Mouse (Mus musculus) right cerebral cortex, postnatal 14 days (tissue): Measurements from ENCODE around the gene Krt80.
A peak's percentile ranks its signal among the peaks of the same experiment; 100 is the strongest.

Source experiments
- DNase-seq: peaks from one replicate; pipeline ENCODE4 v3.0.0; 2022

Gene Krt80

GRCm38 (mm10) chr15:101373286-101373898 lies 3.4 kb upstream of the Krt80 start:
- no peak for DNase-seq

DNA sequence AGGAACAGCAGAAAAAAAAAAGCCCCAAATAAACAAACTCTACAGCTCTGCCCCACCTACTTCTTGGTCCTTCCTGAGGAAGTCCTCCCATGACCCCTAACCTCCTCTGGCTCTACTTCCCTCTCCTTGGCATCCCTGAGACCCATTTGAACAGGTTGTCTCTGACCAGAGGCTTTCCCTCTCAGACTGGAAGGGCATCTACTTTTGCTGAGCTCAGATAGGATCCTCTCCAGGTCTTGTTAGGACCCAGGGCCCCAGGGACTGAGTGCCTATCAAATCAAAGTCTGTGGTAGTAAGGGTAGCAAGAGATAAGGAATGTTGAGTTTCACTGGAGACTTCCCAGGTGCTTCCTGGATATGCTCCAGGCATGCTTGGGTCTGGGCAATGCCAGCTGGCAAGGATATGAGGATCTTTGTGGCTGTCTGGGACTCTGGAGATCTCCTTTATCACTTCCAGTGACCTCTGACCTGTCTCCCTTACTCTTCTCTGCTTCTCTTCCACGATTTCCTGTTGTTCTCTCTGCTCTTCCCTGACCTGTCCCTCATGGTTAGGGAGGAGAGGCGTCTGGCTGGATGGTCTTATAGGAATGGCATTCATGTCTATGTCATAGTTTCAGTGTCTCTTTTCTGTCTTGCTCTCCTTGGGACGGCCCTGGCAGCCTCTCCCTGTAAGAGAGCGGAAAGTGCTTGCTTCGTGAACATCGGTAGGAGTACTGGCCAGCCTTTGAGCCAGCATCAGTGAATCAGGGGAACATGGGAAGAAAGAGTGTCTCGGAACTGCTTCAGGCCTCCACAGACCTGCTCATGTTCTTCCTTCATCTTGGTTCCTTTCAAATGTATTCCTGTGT lies 2.4 kb upstream of the Krt80 start:
- DNase-seq = no peak

DNA sequence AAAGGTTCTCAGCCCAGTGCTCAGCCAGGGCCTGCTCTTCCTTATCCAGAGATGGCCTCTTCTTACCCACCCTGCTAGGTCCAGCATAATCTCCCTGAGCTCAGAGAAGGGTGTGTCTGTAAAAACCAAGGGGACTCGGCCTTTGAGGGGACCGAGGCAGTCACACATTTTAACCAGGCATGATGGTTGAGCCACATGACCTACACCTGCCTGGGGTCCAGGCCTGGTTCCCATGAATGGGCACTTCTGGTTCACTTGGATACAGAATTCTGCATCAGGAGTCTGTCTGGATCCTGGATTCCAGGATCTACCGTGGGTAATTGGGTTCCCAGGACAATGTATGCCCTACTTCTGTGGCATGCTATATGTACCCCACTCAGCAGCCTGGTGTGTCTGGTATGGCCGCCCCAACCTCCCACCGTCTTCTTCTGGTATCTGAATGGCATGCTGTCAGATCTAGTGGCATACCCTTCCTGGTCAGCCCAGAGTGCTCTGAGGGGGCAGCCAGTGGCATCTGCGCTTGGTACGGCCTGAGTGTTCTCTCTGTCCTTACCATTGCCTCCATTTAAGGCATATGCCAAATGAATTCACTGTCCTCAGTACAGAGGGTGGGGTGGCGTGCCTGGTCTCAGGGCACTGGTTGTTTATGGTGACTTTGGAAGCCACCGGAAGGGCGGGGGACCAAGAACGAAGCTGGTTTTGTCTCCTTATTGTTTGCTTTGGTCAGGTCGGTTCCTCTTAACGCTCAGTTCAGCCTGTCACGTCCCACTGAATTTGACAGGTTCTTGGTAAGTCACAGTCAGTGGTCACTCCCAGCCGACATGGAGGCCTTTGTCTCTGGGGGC lies 1.4 kb upstream of the Krt80 start:
- DNase-seq = no peak

DNA sequence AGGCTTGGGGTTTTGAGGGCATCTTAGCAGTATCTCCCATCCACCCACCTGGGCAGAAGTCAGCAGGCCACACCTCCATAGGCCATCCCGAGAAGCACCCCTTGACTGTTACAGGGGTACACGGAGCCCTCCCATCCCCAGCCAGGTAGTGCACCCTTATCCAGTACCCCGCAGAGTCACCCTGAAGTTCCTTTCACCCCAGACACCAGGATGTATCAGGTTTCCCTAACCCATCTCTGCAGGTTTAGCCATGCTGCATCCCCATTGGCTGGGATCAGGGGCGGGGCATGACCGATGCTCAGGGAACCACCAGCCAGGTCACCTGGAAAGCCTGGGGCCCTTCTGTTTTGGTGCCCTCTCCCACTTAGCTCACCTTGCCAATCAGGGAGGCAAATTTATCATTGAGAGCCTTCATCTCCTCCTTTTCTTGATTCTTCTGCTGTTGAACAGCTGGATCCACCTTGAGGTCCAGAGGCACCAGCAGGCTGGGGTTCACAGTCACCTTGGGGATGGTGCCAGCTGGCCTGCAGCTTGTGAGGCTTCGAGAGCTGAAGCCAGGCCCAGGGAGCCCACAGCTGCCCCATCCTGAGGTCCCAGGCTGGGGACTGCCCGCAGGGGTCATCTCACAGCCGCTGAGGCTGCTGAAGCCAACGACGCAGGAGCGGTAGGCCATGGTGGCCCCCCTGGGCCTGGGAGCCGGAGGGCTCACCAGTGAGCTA lies 421 bp downstream of the Krt80 start:
- DNase-seq = no peak

DNA sequence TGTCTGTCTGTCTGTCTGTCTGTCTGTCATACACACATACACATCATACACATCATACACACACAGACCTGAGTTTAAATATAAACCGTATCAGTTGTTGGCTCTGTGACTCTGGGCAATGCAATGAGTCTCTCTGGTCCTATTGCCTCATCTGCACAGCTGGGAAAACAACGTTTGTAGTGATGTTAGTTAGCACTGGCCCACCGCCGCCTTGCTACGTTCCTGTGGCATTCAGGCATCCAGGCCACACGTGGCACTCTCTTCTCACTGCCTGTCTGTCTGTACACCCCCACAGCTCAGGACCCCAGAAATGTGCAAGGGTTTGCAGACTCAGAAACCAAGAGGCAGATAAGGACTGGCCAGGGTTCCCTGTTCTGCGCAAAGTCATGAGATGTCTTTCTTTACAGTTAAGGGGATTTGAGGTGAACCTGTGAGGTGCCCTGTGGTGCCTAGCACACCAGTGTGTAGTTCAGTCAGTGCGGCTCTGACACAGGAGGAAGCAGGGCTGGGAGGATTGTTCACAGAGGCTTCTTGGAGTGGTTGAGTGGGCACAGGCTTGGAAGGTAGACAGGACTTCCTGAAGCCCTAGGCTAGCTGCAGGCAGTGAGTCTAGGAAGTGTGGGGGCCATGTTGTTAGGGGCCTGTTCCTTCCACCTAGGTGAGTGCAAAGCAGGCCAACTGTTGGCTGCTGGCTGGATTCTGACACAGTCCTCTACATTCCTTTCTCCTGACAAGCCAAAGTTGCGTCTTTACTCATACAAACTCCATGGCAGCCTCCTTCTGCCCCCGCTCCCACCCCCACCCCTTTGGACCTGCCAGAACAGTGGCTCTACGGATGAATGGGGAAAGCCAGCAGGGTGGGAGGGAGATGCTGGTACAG lies 1.2 kb downstream of the Krt80 start:
- DNase-seq = no peak

DNA sequence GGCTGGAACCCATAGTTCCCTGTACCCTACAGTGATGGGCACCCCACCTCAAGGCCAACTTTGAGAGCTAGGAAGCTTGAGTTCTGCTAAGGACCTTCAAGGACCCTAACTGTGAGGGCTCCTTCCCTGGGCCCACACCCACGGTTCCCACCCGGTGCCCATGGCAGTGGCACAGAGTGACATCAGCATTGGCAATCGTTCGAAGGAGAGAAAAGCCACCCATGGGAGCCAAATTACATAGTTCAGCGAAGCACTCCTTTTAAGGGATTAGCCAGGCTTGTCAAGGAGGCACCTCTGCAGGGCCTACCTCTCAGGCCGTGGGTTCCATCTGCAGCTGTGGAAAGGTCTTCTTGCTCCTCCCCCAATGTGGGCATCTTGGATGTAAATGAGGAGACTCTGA lies 1.9 kb downstream of the Krt80 start:
- DNase-seq = no peak

DNA sequence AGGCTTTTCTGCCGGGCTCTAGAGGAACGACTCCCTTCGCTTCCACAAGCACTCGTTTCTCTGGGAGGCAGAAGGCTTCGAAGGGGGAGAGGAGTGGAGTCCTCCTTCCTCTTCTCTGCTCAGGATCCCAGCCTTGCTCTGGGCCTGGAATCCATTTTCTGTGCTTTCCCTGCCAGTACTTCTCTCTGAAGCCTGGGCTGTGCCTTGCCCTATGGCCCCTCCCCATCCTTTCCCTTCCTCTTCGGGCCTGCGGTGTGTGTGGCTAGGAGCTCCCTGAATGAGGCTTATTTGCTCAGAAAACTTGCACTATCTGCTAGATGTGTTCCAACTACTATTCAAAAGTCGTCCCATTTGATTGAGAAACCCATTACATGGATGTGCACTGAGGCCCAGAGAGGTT lies 2.5 kb downstream of the Krt80 start:
- no peak for DNase-seq

DNA sequence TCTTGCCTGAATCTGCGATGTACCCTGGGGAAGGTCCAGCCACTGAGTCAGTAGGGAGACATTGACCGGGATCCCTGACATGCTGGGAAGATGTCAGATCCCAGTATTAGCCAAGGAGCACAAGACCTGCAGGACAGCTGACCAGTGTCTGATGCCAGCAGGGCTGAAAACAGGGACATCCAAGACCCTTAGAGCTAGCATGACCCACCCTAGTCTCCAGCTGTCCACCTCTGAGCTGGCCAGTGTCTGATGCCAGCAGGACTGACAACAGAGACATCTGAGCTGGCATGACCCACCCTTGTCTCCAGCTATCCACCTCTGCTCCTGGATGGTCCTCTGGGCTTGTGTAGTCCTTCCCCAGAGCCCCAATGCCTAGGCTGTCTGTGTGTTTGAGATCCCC lies 3.0 kb downstream of the Krt80 start:
- DNase-seq = no peak

- no peak for DNase-seq
Measured at GRCm38 (mm10) chr15:101366482-101366881, 3.5 kb downstream of the Krt80 start.

GRCm38 (mm10) chr15:101365721-101366120 lies 4.2 kb downstream of the Krt80 start:
- DNase-seq = no peak

DNA sequence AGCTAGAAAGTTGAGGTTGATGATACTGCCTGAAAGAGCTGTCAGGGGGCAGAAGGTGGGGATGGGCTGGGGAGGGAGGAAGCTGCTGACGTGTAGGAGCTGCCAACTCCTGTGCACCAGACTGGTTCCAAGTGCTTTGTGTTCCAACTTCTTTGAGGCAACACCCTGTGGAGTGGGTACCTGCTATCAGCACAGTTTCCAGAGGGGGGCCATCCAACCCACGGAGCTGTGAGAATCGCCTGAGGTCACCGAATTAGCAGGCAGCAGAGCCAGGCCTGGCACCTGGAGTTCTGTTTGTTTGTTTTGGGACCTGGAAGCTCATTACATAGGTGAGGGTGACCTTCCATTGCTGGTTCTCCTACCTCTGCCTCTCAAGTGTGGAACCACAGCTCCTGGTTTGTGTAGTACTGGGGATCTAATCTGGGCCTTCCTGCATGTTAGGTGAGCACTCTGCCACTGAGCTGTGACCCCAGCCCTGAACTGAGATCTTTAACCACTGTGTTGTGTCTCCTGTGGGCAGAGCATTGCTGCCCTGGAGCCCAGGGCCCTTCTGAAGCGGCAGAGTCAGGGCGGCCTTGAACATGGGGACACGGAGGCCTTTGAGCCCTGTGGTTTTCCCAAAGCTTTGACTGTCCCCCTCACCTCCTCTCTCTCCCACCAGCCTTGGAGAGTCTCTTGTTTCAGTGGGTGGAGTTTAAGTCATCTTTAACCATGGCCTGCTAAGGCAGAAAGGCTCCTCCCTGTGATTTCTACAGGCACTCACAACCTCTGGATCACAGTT lies 4.9 kb downstream of the Krt80 start:
- no peak for DNase-seq

DNA sequence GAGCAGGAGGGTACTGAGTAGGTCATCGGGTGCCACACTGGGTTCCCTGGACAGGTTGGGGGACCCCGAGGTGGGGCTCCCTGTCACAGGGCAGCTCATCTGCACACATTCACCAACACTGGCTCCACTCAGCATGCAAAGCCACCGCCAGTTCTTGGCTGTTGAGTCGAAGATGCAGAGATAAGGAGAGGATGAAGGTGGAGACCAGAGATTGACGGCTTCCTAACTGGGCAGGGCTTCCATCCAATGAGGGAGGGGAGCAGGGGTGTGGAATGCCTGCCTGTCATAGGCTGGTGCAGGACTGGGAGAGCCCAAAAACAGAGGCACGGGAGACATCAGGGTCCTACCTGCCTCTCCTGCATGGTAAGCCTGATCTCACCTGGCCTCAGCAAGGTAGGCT lies 5.5 kb downstream of the Krt80 start:
- DNase-seq = no peak

- no peak for DNase-seq
Measured at GRCm38 (mm10) chr15:101363933-101364332, 6.0 kb downstream of the Krt80 start.

- no peak for DNase-seq
Measured at GRCm38 (mm10) chr15:101362393-101363010, 7.5 kb downstream of the Krt80 start.

GRCm38 (mm10) chr15:101355382-101355786 lies 14.6 kb downstream of the Krt80 start:
- DNase-seq = no peak

- no peak for DNase-seq
Measured at GRCm38 (mm10) chr15:101352706-101353465, 17.1 kb downstream of the Krt80 start.

DNA sequence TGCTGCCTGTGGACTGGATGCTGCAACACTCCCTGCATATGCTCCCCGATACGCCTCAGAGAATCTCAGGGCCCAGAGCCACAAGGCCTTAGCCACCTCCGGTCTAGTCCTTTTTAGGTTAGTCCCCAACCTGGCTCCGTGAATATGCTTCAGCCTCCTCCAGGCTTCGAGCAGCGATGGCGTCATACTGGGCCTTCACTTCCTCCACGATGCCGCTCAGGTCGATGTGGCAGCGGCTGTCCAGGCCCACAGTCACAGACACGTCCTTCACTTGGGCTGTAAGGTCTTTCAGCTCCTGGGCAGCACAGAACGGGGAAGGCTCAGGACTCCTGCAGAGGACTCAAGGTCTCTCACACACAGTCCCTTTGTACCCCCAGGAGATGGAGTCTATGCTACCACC lies 17.9 kb downstream of the Krt80 start:
- DNase-seq = no peak

DNA sequence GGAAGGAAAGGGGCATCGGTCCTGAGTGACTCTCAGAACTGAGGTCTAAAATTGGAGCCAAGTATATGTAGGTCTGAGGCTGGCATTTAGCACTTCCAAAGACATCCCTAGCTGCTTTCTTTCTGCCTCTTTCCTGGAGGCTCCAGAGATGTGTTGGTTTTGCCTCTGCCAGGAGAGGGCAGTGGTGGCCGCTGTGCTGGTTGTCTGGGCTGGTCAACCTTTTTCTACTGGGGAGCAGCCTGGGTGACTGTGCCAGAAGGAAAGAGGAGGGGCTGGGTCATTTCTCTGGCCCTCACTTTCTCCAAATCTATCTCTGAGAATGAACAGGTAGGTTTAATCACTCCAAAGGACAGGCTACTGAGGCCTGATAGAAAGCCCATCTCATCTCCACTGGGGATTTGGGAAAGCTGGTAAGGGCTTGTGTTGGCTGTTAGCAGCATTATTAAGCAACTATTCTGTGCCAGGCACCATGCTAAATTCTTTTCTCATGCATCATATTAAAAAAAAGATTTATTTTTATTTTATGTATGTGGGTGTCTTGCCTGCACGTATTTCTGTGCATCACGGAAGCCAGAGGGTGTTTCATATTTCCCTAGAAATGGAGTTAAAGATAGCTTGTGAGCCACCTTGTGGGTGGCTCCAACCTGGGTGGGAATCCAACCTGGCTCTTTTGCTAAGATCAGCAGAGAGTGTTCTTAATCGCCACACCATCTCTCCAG lies 28.0 kb downstream of the Krt80 start:
- DNase-seq = peak; percentile 65

GRCm38 (mm10) chr15:101339537-101339936 lies 30.4 kb downstream of the Krt80 start:
- DNase-seq = peak; percentile 95
